Mouse (Mus musculus) left cerebral cortex, adult 8-10 months (tissue): Measurements from ENCODE around the gene Atp10a. TPM values are rescaled to one million over a fixed set of nuclear protein-coding genes. Genes with fewer than 3 reads are reported as not detected.

Source experiments
- DNase-seq, 2 experiments: peaks; one replicate each; pipeline ENCODE4 v3.0.0; 2022; ENCODE audit warnings: low spot score in 2 of 2
- total RNA-seq, 4 experiments: library from RNA; stranded (reverse); gene quantifications; 2 replicates each; pipeline ENCODE4 v1.2.4; 2022

Atp10a gene
- total RNA-seq, 4 experiments from 2014 or later: 8.0 to 8.6 (median 8.5) TPM

DNA sequence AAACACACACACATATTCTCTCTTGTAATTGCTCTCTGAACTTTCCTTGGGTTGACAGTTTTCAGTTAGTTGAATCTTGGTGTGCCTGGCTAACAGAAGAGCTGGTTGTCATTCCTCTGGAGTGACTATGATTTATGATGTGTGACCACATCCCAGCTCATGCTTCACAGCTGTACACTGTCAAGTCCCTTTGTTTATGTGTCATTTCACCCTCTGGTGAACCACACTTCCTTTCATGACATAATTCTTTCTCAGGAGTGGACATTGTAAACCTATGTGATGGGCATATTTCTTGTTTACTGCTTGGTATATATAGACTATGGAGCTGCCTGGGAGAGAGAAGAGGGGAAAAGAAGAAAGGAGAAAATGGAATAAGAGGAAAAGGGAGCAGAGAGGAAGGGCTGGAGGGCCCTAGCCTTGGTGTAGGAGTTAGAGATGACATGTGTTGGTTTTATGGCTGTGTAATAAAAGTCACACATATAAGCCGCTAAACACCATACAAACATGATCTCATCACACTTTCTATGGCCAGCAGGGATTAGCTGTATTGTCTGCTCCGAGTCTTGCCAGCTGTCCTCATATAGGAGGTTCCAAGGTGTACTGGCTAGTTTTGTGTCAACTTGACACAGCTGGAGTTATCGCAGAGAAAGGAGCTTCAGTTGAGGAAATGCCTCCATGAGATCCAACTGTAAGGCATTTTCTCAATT, 81.0 kb downstream of the Atp10a start:
- no peak for DNase-seq

- no peak for DNase-seq
Measured at GRCm38 (mm10) chr7:58740196-58740595, 84.2 kb downstream of the Atp10a start.

DNA sequence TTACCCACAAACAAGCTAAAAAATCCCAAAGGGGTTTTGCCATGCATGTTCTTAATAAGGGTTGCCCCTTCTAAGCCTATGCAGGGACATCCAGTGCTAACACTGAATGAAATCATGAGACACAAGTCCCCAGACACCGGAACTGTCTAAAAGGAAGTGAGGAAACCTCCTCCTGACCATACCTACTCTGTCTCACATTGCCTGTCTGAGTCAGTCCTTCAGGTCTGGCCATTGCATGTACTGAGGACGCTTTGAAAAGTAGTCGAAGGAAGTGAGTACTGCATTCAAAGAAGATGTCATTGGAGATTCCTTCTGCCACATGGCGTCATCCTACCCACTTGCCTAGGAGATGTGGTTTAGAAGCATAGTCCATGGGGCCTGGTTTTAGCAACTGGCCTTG, 84.9 kb downstream of the Atp10a start:
- DNase-seq: no peak

- DNase-seq: no peak
Measured at GRCm38 (mm10) chr7:58742009-58742408, 86.0 kb downstream of the Atp10a start.

- DNase-seq: no peak
Measured at GRCm38 (mm10) chr7:58742648-58743047, 86.7 kb downstream of the Atp10a start.

GRCm38 (mm10) chr7:58743362-58744320, 87.7 kb downstream of the Atp10a start:
- no peak for DNase-seq

- no peak for DNase-seq
Measured at GRCm38 (mm10) chr7:58746817-58747216, 90.9 kb downstream of the Atp10a start.

GRCm38 (mm10) chr7:58749904-58750612, 94.1 kb downstream of the Atp10a start:
- no peak for DNase-seq

- no peak for DNase-seq
Measured at GRCm38 (mm10) chr7:58752041-58752440, 96.1 kb downstream of the Atp10a start.

GRCm38 (mm10) chr7:58754076-58754475, 98.1 kb downstream of the Atp10a start:
- DNase-seq: no peak

GRCm38 (mm10) chr7:58754536-58754935, 98.6 kb downstream of the Atp10a start:
- no peak for DNase-seq

- DNase-seq: no peak
Measured at GRCm38 (mm10) chr7:58755083-58755482, 99.1 kb downstream of the Atp10a start.

GRCm38 (mm10) chr7:58755846-58756245, 99.9 kb downstream of the Atp10a start:
- no peak for DNase-seq

DNA sequence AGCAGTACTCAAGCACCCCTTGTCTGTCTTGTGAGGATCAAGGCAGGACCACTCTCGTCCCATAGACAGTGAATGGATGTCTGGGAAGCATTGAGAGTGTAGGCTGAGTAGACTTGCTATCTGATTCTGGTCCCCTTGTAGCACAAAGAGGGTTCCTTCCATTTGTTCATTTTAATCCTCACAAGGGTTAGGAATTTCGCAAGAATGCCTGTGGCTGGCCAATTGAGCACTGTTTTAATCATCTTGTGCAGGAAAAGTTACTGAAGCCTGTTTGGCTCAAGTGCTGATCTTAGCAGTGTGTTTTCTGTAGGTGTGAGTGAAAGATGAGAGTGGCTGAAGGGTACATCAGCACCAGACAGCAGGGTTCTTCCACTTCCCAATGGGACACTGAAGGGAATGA, 101.4 kb downstream of the Atp10a start:
- DNase-seq: no peak

DNA sequence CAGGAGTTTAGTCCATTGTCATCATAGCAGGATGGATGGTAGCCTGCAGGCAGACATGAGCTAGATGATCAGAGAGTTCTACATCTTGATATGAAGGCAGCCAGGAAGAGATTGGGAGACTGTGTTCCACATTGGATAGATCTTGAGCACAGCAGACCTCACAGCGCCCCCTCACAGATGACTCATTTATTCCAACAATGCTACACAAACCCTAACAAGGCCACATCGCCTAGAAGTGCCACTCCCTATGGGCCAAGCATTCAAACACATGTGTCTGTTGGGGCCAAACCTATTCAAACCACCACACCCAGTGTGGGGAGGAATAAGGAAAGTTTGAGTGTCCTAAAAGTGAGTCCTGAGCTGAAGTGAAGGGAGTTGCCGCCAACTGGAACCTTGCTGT, 102.4 kb downstream of the Atp10a start:
- DNase-seq: no peak

DNA sequence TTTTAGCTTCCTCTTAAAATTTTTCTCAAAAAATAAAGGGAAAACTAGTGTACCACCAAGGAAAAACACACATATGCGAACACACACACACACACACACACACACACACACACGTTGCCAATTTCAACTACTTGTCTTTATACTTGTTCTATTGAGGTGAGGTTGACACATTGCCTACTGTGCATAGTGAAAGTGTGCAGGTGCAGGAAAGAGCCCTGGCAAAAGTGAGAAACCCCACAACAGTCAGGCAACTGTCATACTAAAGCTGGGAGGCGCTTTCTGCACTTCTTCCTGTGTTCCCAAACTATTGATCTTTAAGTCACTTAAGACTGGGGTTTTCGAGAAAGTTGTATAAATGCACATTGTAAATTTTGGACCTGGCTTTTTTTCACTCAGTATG, 103.3 kb downstream of the Atp10a start:
- DNase-seq: no peak

DNA sequence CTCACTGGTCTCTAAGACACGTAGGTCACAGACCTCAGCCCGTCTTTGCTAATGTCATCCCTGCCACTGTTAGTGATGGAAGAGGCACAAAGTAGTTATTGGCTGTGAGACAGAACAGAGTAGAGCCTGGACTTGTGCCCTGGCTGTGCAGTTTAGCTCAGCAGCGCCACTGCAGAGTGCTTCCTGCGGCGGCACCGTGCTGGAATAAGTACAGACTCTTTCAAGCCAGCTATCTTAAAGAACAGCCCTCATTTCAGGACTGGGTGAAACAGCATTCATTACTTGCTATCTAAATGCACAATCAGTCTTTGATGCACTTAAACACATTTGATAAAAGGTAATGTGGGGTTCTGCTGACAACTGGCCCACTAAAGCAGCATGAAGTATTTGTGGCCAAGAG, 111.3 kb downstream of the Atp10a start:
- DNase-seq: no peak

DNA sequence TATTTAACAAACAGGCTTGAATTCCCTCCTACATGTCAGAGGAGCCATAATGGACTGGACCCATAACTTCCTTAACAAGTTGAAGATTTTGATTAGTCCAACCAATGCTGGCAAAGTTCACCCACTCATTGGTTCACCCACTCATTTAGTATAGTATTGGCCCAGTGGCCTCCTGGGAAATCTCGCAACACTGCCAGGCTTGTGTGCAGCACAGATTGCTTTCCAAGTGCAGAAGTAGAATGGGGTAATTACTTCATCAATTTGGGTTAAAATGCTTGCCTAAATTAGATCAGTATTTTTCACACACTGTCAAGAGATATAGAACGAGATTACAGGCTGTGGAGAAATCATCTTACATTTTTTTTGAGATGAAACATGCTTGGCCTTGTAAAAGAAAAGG, 112.3 kb downstream of the Atp10a start:
- no peak for DNase-seq

DNA sequence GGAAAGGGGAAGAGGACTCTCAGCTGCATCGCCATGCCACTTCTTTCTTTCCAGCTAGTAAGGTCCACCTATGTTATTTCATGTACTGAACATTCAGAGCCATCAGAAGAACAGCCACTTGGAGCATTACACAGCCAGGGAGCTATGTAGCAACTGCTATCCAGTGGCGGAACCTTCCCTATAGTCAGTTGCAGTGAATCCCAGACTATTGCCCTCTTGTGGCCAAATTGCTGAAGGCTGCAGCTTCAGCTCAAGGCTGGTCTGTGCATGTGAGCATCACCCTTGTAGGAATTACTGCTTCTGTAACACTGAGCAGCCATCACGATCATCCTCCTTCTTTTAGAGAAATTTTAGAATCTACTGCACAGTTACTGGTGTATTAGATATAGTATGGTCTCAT, 114.3 kb downstream of the Atp10a start:
- DNase-seq: no peak

GRCm38 (mm10) chr7:58772048-58772690, 116.2 kb downstream of the Atp10a start:
- DNase-seq: no peak

DNA sequence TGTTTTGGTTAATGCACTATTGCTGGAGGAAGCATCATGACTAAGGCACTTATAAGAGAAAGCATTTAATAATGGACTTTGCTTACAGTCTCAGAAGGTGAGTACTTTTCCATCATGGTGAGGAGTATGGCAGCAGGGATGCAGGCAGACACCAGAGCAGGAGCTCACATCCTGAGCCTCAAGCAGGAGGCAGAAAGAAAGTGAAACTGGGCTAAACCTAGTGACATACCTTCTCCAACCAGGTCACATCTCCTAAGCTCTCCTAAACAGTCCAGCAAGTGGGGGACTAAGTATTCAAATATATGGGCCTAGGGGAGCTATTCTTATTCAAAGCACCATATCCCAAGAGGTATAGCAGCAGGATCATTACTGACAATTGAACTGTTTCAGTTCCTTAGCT, 123.2 kb downstream of the Atp10a start:
- no peak for DNase-seq
